Mouse (Mus musculus) left cerebral cortex, postnatal 4 days (tissue): ENCODE measurements around the gene Mboat1. TPM values are rescaled to one million over a fixed set of nuclear protein-coding genes. Genes with fewer than 3 reads are reported as not detected.

ENCODE experiments used
- DNase-seq: peaks from one replicate; pipeline ENCODE4 v3.0.0-alpha.2; 2022
- intact Hi-C: fragments of 180-260 bp; cut with DNase I; formaldehyde crosslinking; loops from one replicate; pipeline ENCODE4 v1.15.1; 2025
- total RNA-seq, 2 experiments: library from RNA; stranded (reverse); gene quantifications; 2 replicates each; pipeline ENCODE4 v1.2.3; 2021

Mboat1 gene
- total RNA-seq, result 1 to 10 TPM; 3.4 TPM

DNA sequence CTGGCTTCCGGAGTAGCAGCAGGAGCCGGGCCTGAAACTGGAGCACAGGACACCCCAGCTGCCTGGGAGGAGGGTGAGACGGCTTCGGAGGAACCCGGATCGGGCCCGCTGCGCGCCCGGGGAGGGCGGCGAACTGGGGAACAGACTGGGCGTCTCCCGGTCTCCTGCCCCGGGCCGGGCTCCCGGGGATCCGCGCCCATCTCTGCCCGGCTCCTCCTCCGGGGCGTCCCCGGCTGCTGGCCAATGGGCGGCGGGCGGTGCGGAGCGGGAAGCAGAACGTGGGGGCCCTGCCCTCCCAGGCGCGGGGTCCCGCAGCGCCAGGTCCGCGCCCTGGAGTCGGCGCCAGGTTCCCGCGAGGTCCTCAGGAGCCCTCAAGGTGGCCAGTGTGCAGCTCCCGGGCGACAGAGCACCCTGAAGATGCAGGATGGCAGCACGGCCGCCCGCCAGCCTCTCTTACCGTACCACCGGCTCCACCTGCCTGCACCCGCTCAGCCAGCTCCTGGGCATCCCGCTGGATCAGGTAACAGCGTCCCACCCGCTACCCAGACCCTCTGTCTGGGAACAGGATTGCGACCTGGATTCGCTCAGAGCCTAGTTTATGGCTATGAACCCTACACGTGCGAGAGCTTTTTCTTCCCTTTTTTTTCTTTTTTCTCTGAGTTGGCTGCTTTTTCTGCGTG lies at the start of gene Mboat1:
Gene Mboat1 (plus strand): TSS at position 247 of the 680 bp plus-strand sequence.
- intact Hi-C loops, result no loop called here

DNA sequence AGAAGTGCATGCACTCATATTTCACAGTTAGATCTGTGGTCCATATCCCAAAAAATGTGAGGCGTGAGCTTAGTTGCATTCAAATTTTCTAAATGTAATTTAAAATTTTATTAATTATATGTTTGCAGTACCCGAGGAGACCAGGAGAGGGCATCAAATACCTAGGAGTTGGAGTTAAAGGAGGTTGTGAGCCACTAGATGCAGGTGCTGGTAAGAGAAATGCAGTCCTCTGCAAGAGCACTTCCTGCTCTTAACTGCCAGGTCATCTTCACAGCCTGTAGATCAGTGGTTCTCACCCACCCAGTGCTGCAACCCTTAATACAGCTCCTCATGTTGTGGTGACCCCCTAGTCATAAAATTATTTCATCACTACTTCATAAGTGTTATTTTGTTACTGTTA lies 43.2 kb upstream of the Mboat1 start:
- intact Hi-C loops, result loop anchor here (5.0 kb wide), 1 partner anchor 169 kb away; no protein-coding TSS in a partner anchor
- DNase-seq, result no peak

More for the DNA sequence above, at the start of gene Mboat1:
- DNase-seq, result peak; percentile 52

DNA sequence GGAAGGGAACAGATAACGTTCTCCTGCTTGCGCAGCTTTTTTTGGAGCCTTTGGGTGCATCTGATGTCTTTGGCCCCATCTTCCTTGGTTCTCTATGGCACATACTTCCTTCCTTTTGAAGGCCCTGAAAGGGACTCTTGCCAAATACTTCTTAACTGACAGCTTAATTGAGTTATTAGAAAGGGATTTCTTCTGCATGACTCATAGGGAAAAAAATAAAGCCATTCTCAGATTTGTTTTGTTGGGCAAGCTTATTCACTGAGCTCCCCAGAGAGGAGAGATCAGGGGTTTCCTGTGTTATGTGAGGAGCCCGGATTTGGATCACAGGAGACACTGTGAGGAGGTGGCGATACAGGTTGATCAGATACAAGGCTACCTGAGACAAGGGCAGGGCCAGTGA lies 40.4 kb upstream of the Mboat1 start:
- intact Hi-C loops, result no loop called here
- no peak for DNase-seq

DNA sequence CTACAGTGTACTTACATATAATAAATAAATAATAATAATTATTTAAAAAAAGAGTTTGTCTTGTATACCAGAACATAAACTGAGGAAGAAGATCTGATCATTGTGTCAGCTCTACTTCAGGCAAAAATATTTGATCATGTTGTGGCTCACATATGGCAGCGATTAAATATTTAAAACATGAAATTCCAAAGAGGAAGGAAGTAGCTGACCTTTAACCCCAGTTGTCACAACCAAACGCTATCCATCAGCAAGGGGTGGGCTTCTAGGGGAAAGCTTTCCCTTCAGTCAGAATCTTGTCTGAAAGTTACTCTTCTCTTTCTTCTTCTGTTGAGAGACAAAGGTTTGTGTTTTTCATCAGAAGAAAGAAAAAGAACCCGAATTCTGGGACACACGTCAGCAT lies 39.8 kb upstream of the Mboat1 start:
- DNase-seq, result no peak

DNA sequence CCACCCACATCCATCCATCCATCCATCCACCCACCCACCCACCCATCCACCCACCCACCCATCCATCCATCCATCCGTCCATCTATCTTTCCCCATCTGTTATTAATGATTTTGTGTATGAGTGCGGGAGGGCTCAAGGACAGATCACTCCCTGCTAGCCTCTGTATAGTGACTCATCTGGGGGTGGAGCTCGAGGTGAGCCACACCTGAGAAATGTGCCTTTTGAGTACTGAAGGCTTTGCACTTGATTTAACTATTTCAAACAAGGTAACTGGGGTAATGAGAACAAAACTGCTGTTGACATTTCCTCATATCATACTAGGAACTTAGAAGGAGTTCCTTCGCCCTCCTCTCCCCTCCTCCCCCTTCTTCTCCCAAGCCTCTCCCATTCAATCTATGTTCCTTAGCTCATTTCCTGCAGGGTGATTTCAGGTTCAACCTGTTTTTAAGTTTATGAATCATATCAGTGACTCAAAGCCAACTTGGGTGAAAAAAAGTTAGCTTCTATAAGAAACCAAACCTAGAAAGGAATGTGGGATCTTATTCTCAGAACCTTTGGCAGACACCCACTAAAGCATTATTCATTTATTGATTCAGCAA lies 27.2 kb upstream of the Mboat1 start:
- no peak for DNase-seq
- intact Hi-C loops, result no loop called here

More for the DNA sequence above, 39.8 kb upstream of the Mboat1 start:
- intact Hi-C loops, result no loop called here

DNA sequence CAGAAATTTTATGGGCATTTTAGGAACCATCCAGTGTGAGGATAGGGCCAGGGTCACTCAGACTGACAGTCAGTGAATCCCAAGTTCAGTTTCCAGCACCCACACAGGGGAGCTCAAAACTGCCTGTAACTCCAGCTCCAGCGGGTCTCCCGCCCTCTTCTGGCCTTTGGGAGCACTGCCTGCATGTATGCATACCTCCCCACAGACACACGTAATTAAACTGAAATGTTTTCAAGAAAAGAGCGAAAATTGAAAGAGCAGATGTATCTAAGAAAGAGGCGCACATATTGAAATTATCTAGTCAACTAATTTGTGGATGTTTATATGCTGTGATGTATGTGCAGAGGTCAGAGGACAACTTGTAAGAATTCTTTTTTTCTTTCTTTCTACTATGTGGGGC lies 20.5 kb upstream of the Mboat1 start:
- DNase-seq, result no peak
- intact Hi-C loops, result no loop called here

DNA sequence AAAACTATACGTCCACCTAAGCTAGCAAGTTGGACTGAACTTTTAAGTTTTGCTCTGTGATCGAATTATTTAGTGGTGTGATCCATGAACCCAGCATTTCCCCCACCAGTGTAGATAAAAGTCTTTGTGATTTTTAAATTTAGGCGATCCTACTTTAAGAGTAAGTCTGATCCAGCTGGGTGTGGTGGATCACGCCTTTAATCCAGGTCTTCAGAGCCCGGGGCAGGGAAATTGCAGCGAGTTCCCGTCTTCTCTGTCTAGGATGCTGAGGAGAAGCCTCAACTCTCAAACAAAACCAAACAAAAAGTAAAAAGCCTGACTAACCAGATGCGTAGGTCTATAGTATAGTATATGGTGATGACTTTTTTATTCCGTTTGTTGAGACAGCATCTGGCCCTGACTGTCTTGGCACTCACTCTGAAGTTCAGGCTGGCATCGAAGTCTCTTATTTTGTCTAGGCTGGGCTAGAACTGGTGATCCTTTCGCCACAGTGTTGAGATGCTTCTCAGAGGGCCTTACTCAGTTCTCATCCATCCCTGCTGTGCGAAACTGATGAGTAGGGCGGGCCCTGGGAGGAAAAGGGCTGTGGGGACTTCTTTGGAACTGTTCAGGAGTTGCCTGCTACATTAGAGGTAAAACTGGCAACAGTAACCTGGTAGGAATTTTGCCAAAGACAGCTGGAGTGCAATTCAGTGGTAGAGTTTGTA lies 787 bp downstream of the Mboat1 start:
- intact Hi-C loops, result no loop called here
- no peak for DNase-seq

DNA sequence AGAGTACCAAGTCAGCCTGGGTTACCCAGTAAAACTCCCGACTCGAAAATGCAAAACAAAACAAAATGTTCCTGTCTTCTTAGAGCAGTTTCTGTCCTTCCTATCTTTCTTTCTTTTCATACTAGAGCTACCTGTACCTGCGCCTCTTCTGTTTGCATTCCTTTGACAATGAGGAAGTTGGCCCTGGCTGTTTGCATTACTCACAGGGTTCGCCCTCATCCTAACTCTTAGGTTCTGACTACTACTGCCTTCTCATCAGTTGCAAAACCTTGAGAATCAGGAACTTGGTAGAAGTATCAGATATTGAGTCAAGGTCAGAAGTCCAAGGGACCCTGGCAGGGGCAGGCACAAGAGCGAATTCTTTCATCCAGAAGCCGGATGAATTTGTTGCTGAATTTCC lies 1.7 kb downstream of the Mboat1 start:
- intact Hi-C loops, result no loop called here
- no peak for DNase-seq

DNA sequence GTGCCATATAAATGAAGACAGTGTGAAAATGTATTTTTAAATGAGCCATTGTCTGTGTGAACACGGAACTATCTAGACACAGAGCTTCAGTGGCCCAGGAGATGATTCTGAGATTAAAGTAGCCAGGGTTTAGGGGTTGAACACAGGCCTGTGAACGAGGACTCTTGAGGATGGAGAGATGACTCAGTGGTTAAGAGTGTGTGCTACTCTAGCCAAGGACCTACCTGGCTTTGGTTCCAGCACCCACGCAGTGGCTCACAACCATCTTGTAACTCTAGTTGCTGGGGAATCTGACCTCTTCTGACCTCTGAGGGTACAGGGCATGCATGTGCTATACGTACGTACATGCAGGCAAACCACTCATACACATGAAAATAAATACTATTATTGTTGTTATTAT lies 3.9 kb downstream of the Mboat1 start:
- DNase-seq, result no peak
- intact Hi-C loops, result no loop called here

DNA sequence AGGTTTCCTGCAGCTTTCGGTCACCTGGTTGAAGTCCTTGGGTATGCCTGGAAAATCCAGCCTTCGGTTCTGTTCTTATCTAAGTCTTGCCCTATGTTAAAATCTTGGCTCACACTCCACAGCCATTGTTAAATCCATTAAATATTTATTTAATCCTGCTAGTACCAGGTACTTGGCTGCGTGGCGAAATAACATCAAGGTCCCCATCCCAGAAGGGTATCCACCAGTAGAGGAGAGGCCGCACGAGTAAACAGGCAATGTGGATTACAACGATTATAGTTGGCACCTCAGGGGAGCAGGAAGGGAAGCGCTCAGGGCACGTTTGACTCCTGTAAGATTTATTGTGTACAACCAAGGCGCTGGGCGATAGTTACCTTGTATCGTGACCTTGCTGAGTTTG lies 4.4 kb downstream of the Mboat1 start:
- intact Hi-C loops, result no loop called here

DNA sequence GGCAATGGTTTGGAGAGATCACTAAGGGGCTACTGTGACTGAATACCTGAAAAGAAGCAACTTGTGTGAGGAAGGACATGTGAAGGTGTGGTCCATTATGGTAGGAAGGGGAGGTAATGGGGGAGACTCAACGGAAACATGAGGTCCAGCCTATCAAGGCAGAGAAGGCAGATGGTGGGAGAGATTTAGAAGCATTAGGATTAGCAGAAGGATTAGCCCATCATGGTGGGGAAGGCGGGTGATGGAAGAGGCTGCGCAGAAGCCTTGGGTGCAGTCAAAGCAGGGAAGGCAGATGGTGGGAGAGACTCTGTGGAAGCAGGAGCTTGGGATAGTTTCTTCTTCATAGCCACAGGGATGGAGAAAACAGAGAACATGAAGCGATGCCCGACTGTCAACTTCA lies 5.7 kb downstream of the Mboat1 start:
- intact Hi-C loops, result no loop called here
- DNase-seq, result no peak

More for the DNA sequence above, 4.4 kb downstream of the Mboat1 start:
- no peak for DNase-seq

DNA sequence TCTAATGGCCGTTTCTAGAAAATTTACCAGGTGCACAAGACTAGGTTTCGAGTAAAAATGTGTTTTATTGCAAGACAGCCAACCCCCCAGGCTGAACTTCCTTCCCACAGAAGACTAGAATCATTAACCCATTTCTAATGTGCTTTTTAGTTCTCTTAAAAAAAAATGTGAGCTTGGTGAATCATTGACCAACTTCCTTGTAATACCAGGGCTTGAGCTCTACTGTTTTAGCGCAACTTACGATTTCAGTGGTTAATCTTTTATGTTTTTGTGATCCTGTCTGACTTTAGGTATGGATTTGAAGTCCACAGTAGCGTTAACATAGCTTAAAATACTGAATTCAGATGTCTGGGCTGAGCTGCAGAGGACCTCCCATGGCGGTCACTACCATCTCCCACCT lies 10.2 kb downstream of the Mboat1 start:
- intact Hi-C loops, result no loop called here
- DNase-seq, result no peak

DNA sequence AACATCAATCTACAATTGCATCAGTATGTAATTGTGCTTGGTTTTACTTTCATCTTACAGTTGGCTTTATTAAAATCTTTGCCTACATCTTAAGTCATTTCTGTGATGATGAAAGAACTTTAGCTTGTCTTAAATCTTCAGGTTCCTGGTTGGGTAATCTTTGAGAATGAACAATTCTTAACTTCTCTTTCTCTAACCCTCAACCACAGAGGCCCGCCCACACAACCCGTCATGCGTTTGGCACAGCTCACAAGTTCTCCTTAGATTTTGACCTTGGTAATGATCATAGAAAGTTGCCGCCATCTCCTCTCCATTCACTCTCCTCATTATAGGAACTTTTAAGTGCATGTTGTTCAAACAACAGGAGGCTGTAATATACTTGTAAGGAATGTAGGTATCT lies 18.0 kb downstream of the Mboat1 start:
- no peak for DNase-seq
- intact Hi-C loops, result no loop called here

DNA sequence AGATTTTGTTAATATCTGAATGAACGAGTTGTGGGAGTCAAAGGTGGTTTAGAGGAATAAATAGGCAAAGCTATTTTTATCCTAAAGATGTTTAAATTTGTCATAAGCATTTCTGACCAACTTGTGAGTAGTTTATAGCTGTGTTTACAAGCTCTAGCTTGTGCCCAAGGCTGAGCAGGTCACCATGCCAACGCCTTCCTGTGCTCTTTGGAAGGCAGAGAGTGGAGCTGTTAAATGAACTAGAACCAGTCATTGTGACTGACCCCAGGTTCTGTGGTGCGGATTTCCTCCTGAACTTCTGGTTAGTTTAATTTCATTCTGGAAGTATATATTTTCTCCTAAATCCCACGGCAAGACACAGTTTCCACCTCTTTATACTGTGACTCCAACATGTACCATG lies 23.3 kb downstream of the Mboat1 start:
- intact Hi-C loops, result no loop called here
- DNase-seq, result no peak

DNA sequence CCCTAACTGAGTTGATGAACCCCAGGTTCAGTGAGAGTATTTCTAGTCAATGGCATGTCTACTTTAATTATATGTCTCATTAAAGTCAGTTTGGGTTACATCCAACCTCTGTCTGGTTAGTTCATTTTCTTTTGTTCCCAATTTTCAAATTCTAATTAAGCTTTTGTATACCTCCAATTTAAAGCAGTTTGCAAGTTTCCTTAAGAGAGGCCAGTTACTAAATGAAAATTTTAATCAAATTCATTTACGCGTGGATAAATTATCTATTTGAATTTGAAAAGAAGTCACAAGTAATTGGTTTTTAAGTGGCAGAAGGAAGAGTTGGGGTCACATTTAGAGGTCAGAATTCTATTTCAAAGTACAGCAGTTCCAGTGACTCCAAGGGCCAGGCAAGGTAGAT lies 27.2 kb downstream of the Mboat1 start:
- intact Hi-C loops, result no loop called here
- DNase-seq, result no peak

DNA sequence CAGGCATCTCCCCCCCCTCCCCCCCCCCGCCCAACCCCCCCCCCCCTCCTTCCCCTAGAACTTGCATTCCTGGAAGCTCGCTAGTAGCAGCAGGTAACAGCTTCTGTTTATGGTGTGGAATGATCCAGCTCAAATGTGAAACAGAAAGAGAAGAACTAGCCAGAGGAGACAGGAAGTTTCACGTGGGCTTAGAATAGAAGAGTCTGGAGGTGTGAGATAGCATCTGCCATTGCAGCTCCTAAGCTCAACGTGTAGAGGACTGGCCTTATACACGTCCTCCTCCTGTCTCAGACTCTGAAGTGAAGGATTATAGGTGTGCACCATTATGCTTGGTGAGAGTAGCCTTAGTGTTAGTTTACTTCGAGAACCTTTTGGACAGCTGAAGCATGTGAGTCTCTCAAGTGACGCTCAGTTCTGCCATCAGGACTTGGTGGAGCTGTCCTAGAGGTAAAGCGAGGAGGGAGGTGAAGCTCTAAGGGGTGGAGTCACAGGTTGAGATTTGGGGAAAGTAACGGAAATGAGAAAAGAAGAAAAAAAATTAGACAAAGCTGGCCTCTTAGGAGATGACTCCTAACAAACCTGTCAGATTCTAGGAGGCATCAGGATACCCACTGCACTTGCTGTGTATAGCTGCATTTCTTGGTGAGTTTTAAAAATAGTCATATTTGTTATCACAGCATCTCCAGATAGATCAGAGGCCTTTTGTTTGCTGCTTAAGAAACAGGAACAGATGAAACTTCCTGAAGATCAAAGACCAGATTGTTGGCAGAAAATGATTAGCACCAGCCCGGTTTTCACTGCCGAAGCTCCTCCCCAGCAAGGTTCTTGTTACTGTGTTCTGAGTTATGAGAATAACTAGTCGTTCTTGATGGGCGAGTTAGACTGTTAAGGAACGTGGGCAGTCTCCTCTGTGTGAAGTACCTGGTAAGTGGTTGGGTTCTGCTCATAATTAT lies 30.1 kb downstream of the Mboat1 start:
- intact Hi-C loops, result no loop called here
- DNase-seq, result no peak

DNA sequence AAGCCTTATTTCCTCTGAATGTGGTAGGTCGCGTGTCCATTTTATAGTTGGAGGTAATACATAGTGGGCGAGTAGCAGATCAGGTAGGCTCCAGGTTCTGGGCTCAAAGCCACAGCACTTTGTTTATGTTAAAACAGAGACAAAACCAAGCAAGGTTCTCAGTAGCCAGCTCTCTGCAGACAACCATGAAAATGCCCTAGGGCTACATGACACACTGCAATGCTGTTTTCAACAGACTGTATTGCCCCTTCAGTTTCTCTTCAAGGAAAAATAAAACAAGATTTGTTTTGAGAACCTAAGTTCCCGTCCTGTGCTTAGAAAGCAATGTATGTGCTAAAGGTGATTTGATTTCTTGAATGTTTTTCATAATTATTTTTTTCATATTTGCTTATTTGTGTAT lies 31.2 kb downstream of the Mboat1 start:
- intact Hi-C loops, result no loop called here

DNA sequence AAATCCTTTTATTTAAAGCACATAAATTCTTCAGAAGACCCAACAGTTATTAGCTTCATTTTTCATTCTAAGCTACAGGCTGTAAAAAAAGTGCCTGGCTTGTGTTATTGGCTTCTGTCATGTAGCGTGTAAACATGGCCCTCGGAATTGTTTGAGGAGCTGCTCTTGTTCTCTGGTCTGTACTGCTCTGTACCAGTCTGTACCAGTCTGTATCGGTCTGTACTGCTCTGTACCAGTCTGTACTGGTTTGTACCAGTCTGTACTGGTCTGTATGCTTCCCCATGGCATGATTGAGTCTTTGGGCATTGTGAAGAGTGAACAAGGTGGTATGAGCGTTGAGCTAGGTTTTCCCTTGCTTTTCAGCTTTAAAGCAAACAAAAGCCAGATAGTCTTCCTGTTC lies 32.5 kb downstream of the Mboat1 start:
- no peak for DNase-seq

More for the DNA sequence above, 31.2 kb downstream of the Mboat1 start:
- no peak for DNase-seq

DNA sequence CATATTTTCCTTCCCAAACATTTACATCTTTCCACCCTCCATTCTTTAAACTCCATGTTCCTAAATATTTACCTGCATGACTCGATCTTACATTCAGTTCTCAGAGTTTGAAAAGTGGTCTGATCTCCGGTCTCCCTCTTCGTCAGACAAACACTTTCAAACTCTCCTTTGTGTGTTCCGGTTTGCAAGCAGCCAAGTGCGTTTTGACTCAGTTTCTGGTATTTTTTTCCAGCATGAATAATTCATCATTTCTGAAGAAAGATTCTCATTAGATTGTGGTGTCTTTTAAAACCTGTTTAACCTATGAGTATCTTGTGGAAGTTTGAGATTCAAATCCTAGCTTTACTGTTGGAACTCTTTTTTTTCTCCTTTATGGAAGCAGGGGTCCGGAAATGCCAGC lies 33.8 kb downstream of the Mboat1 start:
- no peak for DNase-seq
- intact Hi-C loops, result no loop called here

More for the DNA sequence above, 32.5 kb downstream of the Mboat1 start:
- intact Hi-C loops, result no loop called here

DNA sequence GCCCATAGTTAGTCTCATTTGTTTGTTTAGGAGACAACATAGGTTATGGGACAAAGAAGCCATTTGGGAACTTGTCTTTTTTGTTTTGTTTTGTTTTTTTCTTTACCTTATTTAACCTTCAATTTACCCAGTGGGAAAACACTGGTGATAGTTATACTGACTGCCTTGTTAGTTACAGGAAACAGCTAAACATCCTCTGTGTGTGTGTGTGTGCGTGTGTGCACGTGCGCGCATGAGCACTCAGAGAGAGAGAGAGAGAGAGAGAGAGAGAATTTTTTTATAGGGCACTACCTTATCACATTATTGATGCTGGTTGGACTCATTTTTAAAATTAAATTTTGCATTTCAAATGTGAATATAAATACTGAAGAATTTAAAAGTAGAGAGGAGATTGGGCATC lies 38.3 kb downstream of the Mboat1 start:
- DNase-seq, result no peak
- intact Hi-C loops, result no loop called here

DNA sequence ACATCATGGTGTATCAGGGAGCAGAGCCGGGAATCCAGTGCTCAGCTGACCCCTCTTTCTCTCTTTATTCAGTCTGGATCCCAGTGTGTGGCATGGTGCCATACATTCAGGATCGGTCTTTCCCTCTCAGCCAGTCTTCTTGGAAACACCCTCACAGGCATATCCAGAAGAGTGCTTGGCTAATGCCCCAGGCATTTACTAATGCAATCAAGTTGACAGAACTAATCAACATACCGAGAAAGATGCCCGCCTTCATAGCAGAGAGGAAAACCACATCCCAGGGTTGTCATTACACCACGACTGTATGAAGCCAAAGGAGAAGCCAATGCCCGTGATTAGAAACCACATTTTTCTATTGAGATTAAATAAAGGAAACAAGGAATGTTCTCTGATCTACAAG lies 41.1 kb downstream of the Mboat1 start:
- intact Hi-C loops, result no loop called here
- peak; percentile 9 for DNase-seq
